Mouse (Mus musculus) ovary, adult 2 months (tissue): ENCODE data around the gene Defb48. TPM values are rescaled to one million over a fixed set of nuclear protein-coding genes. Genes with fewer than 3 reads are reported as not detected.

ENCODE experiments used
- polyA plus RNA-seq: library from polyadenylated mRNA; depleted of rRNA; stranded (reverse); fragments of >200 nt; gene quantifications from 2 replicates; pipeline ENCODE4 v1.2.3, GENCODE M21; 2012; rRNA removed

Gene Defb48
- not detected in 2 replicates for polyA plus RNA-seq

GRCm38 (mm10) chr14:62984410-62984809 is at the start of gene Defb48:
Defb48 (minus strand) TSS chr14:62984510.

GRCm38 (mm10) chr14:63011471-63011870 is 27.2 kb upstream of the Defb48 start, which contains the start of gene Defb43:
Defb43 (plus strand) TSS chr14:63011771.

GRCm38 (mm10) chr14:62997777-62998176 is 13.5 kb upstream of the Defb48 start, which contains the start of gene Defb47:
Defb47 (plus strand) TSS chr14:62998077.

Other genes with a start within 250 kb of the Defb48 start
- gene Ints6, start 223.3 kb downstream of the Defb48 start, polyA plus RNA-seq = 10.1 and 11.6 TPM in 2 replicates
- gene Wdfy2, start 146.8 kb downstream of the Defb48 start, polyA plus RNA-seq = 6.5 and 6.8 TPM in 2 replicates
- not detected in 2 replicates for gene Defb47, start 13.6 kb upstream of the Defb48 start, polyA plus RNA-seq
- not detected in 2 replicates for gene Defb43, start 27.3 kb upstream of the Defb48 start, polyA plus RNA-seq
- 0.11 and 0.31 TPM in 2 replicates for gene Defb42, start 62.5 kb upstream of the Defb48 start, polyA plus RNA-seq
- gene Defb30, start 65.5 kb upstream of the Defb48 start, polyA plus RNA-seq = not detected in 2 replicates